Mouse (Mus musculus) neutrophil, adult 65 days (primary cell): ENCODE data around the gene Rln1. TPM values are rescaled to one million over a fixed set of nuclear protein-coding genes. Genes with fewer than 3 reads are reported as not detected.

ENCODE experiments used
- total RNA-seq: library from RNA; stranded (reverse); gene quantifications from 2 replicates; pipeline ENCODE4 v1.2.4, GENCODE M21; 2023

Rln1 gene
- total RNA-seq = not detected in 2 replicates

GRCm38 (mm10) chr19:29334068-29334745 lies at the start of gene Rln1:
Gene Rln1, minus strand, starts transcription at chr19:29334670.

GRCm38 (mm10) chr19:29366969-29367622 lies 32.6 kb upstream of the Rln1 start, which contains the start of the genes Plgrkt and Cd274:
Gene Plgrkt, minus strand, starts transcription at chr19:29367390.
Gene Cd274, plus strand, starts transcription at chr19:29367455.

DNA sequence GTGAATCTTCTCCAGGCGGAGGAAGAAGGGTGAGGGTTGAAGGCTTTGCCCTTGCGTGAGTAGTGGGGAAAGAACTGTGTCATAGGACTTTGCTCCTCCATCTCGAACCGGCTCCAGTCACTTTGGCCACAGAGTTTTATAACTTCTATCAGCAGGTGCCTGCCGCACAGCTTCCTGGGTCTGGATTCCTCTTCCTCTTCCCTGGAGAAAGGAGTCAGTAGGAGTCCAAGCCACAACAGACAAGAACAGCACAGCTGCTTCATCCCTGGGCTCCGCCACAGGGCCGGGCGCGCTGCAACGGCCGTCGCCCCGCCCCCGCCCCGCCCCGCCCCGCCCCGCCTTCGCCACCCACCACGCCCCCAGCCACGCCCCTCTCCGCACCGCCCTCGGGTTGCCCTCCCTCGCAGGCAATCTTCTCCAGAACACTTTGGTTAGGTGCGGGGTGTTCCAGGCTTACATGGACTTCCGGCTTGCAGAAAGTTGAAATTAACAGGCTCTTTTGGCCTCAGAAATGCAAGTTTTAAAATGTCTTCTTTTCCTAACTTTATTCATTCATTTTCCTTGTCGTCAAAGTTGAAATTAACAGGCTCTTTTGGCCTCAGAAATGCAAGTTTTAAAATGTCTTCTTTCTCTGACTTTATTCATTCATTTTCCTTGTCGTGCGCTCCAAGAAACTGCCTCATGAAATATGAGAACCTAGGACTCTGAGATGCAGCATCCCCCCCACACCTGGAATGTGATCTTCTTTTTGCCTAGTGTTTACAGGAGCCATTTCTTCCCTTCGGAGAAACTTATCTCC lies 9.2 kb downstream of the Rln1 start, which contains the start of gene Insl6:
Gene Insl6, minus strand, starts transcription at position 304 of the 799 bp plus-strand sequence.

Other genes with a start within 250 kb of the Rln1 start
- gene Rcl1, start 233.3 kb downstream of the Rln1 start, total RNA-seq = 3.6 and 4.2 TPM in 2 replicates
- gene Jak2, start 82.8 kb downstream of the Rln1 start, total RNA-seq = 43.0 and 46.1 TPM in 2 replicates
- gene Insl6, start 9.3 kb downstream of the Rln1 start, total RNA-seq = 0.61 TPM in 1 of 2 replicates, not detected in the other
- gene Plgrkt, start 32.7 kb upstream of the Rln1 start, total RNA-seq = 47.3 and 62.8 TPM in 2 replicates
- gene Cd274, start 32.8 kb upstream of the Rln1 start, total RNA-seq = 15.1 and 24.4 TPM in 2 replicates
- gene Pdcd1lg2, start 76.2 kb upstream of the Rln1 start, total RNA-seq = 0.29 and 0.54 TPM in 2 replicates
- 30.2 and 53.9 TPM in 2 replicates for gene Ric1, start 187.6 kb upstream of the Rln1 start, total RNA-seq